Mouse (Mus musculus) CH12.LX (cell line): ENCODE measurements around the gene Tns3.

Source experiments
- CTCF ChIP-seq, 2 experiments: IDR thresholded peaks in 1 of 2; conservative IDR thresholded peaks in 1 of 2; 2 replicates each; pipeline ENCODE4 v1.5.1; 2011 to 2012; ENCODE audit warnings: low read depth in 2 of 2, low read length in 2 of 2, improper control_type of control experiment in 1 of 2, inconsistent platforms in 1 of 2, mild to moderate bottlenecking in 1 of 2, moderate library complexity in 1 of 2
- KAT2A ChIP-seq: IDR thresholded peaks from 2 replicates; pipeline ENCODE4 v1.6.1; 2012; ENCODE audit warnings: low read length, improper control_type of control experiment, inconsistent platforms; ENCODE audit not compliant: insufficient replicate concordance
- MAFK ChIP-seq: IDR thresholded peaks from 2 replicates; pipeline ENCODE4 v1.6.1; 2011; ENCODE audit warnings: low read length, improper control_type of control experiment; ENCODE audit not compliant: insufficient replicate concordance
- MEF2A ChIP-seq: IDR thresholded peaks from 2 replicates; pipeline ENCODE4 v1.6.1; 2014; ENCODE audit warnings: low read depth, mild to moderate bottlenecking, inconsistent platforms, low read length, improper control_type of control experiment, borderline replicate concordance
- NELFE ChIP-seq: IDR thresholded peaks from 2 replicates; pipeline ENCODE4 v1.6.1; 2011; ENCODE audit warnings: low read depth, low read length, improper control_type of control experiment
- POLR2A ChIP-seq: IDR thresholded peaks from 2 replicates; pipeline ENCODE4 v1.6.1; 2011; ENCODE audit warnings: low read depth, mild to moderate bottlenecking, improper control_type of control experiment, low read length
- TCF12 ChIP-seq: IDR thresholded peaks from 2 replicates; pipeline ENCODE4 v1.6.1; 2014; ENCODE audit warnings: low read depth, mild to moderate bottlenecking, inconsistent platforms, low read length, improper control_type of control experiment
- USF2 ChIP-seq: conservative IDR thresholded peaks from 2 replicates; pipeline ENCODE4 v1.6.1; 2011; ENCODE audit warnings: low read depth, low read length, improper control_type of control experiment
- ZMIZ1 ChIP-seq: IDR thresholded peaks from 2 replicates; pipeline ENCODE4 v1.6.1; 2012; ENCODE audit warnings: low read depth, mild to moderate bottlenecking, inconsistent platforms, low read length, improper control_type of control experiment

GRCm38 (mm10) chr11:8558761-8559282 lies 105.5 kb downstream of the Tns3 start:
- TF ChIP-seq CTCF (conservative IDR thresholded peaks at IDR 0.05 in 1 of 2, IDR thresholded peaks at IDR 0.05 in 1 of 2; ENCODE audit: low read depth in 2 of 2, low read length in 2 of 2), result no peak
- no peak for TF ChIP-seq NELFE
- TF ChIP-seq POLR2A, result no peak
- TF ChIP-seq USF2, result no peak
- no peak for TF ChIP-seq KAT2A
- no peak for TF ChIP-seq MAFK
- TF ChIP-seq MEF2A, result no peak
- TF ChIP-seq ZMIZ1, result no peak
- TF ChIP-seq TCF12, result no peak
